ENCODE assay signal across 18 mouse cellular contexts in genomic region chr16:90135580-90135979, GRCm38 (mm10). TPM values are rescaled to one million over a fixed set of nuclear protein-coding genes. Genes with fewer than 3 reads are reported as not detected.
DNase-seq lines count a peak whose midpoint lies in the region; ATAC-seq and TF ChIP-seq lines count a peak whose summit lies in the region.
"Had no signal": no experiment of that assay in that cellular context is flagged by ENCODE, and none has a peak within 500 bp of the region (broad histone marks: within the 10 kb centered on the region; RNA-seq: fewer than 3 reads in every experiment).

No protein-coding gene starts in this region.

- H3K36me3 ChIP-seq in liver, embryonic 14.5 days (replicated peaks; ENCODE audit: control insufficient read depth, insufficient read depth, low read depth), result no peaks in the 10 kb centered on the region
- no peaks in the 10 kb centered on the region for H3K36me3 ChIP-seq in E14TG2a.4 (ENCODE audit: insufficient read depth, low read length)
- H3K36me3 ChIP-seq: embryonic facial prominence, embryonic 15.5 days; forebrain, embryonic 15.5 days; heart, embryonic 12.5 days had no signal

- H3K27ac ChIP-seq in liver, embryonic 14.5 days, result no peak overlapping the region
- no peak overlapping the region for H3K27ac ChIP-seq in gastrocnemius, adult 2 months
- H3K27ac ChIP-seq: embryonic facial prominence, embryonic 15.5 days; forebrain, embryonic 15.5 days; limb, embryonic 15.5 days had no signal

- no peak for TF ChIP-seq EP300 in liver, embryonic 14.5 days (IDR thresholded peaks at IDR 0.05; ENCODE audit: low read depth)

- 0 out of 4 replicates have a peak, but pooled peaks cover 0 to 2% of the 10 kb centered on the region in 2 experiments for H3K4me1 ChIP-seq in liver, embryonic 14.5 days (replicated peaks; ENCODE audit: control insufficient read depth in 2 of 2, insufficient read depth in 2 of 2, low read length in 1 of 2)
- peaks cover 61% of the 10 kb centered on the region for H3K4me1 ChIP-seq in E14TG2a.4 (replicated peaks; ENCODE audit: low read depth, low read length)

- H3K4me2 ChIP-seq in liver, embryonic 14.5 days (ENCODE audit: low read depth), result no peak overlapping the region
- H3K4me2 ChIP-seq: embryonic facial prominence, embryonic 15.5 days; forebrain, embryonic 15.5 days; heart, embryonic 12.5 days; limb, embryonic 15.5 days had no signal

- no peak for ATAC-seq in CD4-positive, CD25-positive, alpha-beta regulatory T cell, adult 4 months
- ATAC-seq in liver, embryonic 14.5 days (ENCODE audit: insufficient read depth), result no peak
- ATAC-seq: forebrain, embryonic 15.5 days had no signal

- H3K9ac ChIP-seq in liver, embryonic 14.5 days (replicated peaks), result no peak overlapping the region
- H3K9ac ChIP-seq: embryonic facial prominence, embryonic 15.5 days; forebrain, embryonic 15.5 days; heart, embryonic 12.5 days; limb, embryonic 15.5 days had no signal

- TF ChIP-seq CTCF in liver, embryonic 14.5 days (IDR thresholded peaks at IDR 0.05; ENCODE audit: low read depth), result peak; percentile 59
- TF ChIP-seq CTCF in E14TG2a.4 (conservative IDR thresholded peaks at IDR 0.05; ENCODE audit: low read length), result peak; percentile 54
- TF ChIP-seq CTCF in gastrocnemius, adult 2 months (IDR thresholded peaks at IDR 0.05), result no peak

- intact Hi-C loops in left cerebral cortex, postnatal 36 days (cut with DNase I), result no loop called here
- intact Hi-C loops in gastrocnemius, adult 2 months (cut with DNase I), result no loop called here

- H3K4me3 ChIP-seq in liver, embryonic 14.5 days (ENCODE audit: insufficient read depth in 1 of 2, low read depth in 2 of 2, low read length in 2 of 2), result no peak overlapping the region
- no peak overlapping the region for H3K4me3 ChIP-seq in E14TG2a.4 (replicated peaks; ENCODE audit: low read length)
- H3K4me3 ChIP-seq in gastrocnemius, adult 2 months, result no peak overlapping the region
- H3K4me3 ChIP-seq: embryonic facial prominence, embryonic 15.5 days; forebrain, embryonic 15.5 days; heart, embryonic 12.5 days; limb, embryonic 15.5 days had no signal

- WGBS in liver, embryonic 14.5 days (ENCODE audit: insufficient replicate concordance), result 71% methylated on average over 3 of the region's 3 CpGs

- no peaks in the 10 kb centered on the region for H3K27me3 ChIP-seq in liver, embryonic 14.5 days (ENCODE audit: control insufficient read depth, insufficient read depth, low read length)
- peaks cover under 1% of the 10 kb centered on the region for H3K27me3 ChIP-seq in E14TG2a.4 (ENCODE audit: insufficient read depth, low read length)
- H3K27me3 ChIP-seq: embryonic facial prominence, embryonic 15.5 days; forebrain, embryonic 15.5 days; heart, embryonic 12.5 days; limb, embryonic 15.5 days had no signal

- H3K9me3 ChIP-seq in liver, embryonic 14.5 days (ENCODE audit: control insufficient read depth, low read length), result no peaks in the 10 kb centered on the region
- H3K9me3 ChIP-seq in E14TG2a.4 (ENCODE audit: low read length), result no peaks in the 10 kb centered on the region
- H3K9me3 ChIP-seq: embryonic facial prominence, embryonic 15.5 days; forebrain, embryonic 15.5 days; heart, embryonic 12.5 days; limb, embryonic 15.5 days had no signal

- DNase-seq in CD4-positive, CD25-positive, alpha-beta regulatory T cell, adult 2 months (ENCODE audit: low read depth, low spot score), result peak; percentile 38
- no peak for DNase-seq in liver, embryonic 14.5 days (ENCODE audit: low read depth in 3 of 3, low spot score in 3 of 3)
- no peak for DNase-seq in liver
- DNase-seq in induced T-regulatory cell, adult 2 months (ENCODE audit: low read depth), result peak; percentile 37
- no peak for DNase-seq in left cerebral cortex, postnatal 36 days (ENCODE audit: low spot score in 2 of 2)
- DNase-seq in gastrocnemius, adult 2 months, result no peak
- DNase-seq: cerebellum, adult 11-12 months; gastrocnemius, postnatal 36 days; heart, postnatal 4 days; kidney, postnatal 36 days; right cerebral cortex, adult 18-20 months; thymus, postnatal 25 days had no signal

RNA-seq across cellular contexts. Expression of gene Tiam1, which starts 8.0 kb away (rescaled TPM):
- polyA plus RNA-seq in CD4-positive, CD25-positive, alpha-beta regulatory T cell, adult 4 months (2017; shearing (Covaris generic)), result 10 to 100 TPM; 53.3 to 54.6 TPM
- polyA plus RNA-seq in liver, embryonic 14.5 days (2012; rRNA removed), result 1.0 and 1.6 TPM in 2 replicates
- polyA plus RNA-seq in liver, embryonic 14.5 days (2014; fragmentation: Nextera tagmentation; extraction: Ambion mirVana), result 4.2 and 6.0 TPM in 2 replicates
- total RNA-seq in left cerebral cortex, postnatal 36 days (2021), result 100 to 1,000 TPM in 1 of 2 experiments, 10 to 100 TPM in 1; 96.9 to 124 TPM
- total RNA-seq in gastrocnemius, adult 2 months (2021), result 1 to 10 TPM; 6.4 to 7.1 TPM

Comparison
In these comparisons a context has a peak if more than half of its experiments do, and no peak if none do; other contexts are left out.
1. DNase-seq: peak in CD4-positive, CD25-positive, alpha-beta regulatory T cell, adult 2 months (single experiment) and induced T-regulatory cell, adult 2 months (single experiment); none in liver, embryonic 14.5 days (0 of 3), liver (single experiment), left cerebral cortex, postnatal 36 days (0 of 2) and gastrocnemius, adult 2 months (single experiment).
2. RNA of gene Tiam1, which starts 8.0 kb away (total RNA-seq): 96.9 to 124 TPM in left cerebral cortex, postnatal 36 days; 6.4 to 7.1 TPM in gastrocnemius, adult 2 months; every median in the first group is over 10 times any median in the second.